Mouse (Mus musculus): ENCODE measurements around the gene Scml4.

GRCm38 (mm10) chr10:42842358-42842757 is 17.8 kb upstream of the Scml4 start:
- TF ChIP-seq POLR2A (IDR thresholded peaks at IDR 0.05; ENCODE audit: insufficient read depth, low read depth, low read length), result no peak
- TF ChIP-seq EP300 (IDR thresholded peaks at IDR 0.05; ENCODE audit: insufficient read depth, low read depth, low read length), result peak; percentile 52; the same call in 1 of the 2 replicates
- TF ChIP-seq CTCF (IDR thresholded peaks at IDR 0.05), result peak; percentile 95; the same call in 1 of the 2 replicates
